Mouse (Mus musculus): ENCODE results near the gene Dcps. TPM values are rescaled to one million over a fixed set of nuclear protein-coding genes. Genes with fewer than 3 reads are reported as not detected.
A peak's percentile ranks its signal among the peaks of the same experiment; 100 is the strongest.

Gene Dcps
- polyA plus RNA-seq, 1 experiment from 2014 or later = 74.4 TPM

DNA sequence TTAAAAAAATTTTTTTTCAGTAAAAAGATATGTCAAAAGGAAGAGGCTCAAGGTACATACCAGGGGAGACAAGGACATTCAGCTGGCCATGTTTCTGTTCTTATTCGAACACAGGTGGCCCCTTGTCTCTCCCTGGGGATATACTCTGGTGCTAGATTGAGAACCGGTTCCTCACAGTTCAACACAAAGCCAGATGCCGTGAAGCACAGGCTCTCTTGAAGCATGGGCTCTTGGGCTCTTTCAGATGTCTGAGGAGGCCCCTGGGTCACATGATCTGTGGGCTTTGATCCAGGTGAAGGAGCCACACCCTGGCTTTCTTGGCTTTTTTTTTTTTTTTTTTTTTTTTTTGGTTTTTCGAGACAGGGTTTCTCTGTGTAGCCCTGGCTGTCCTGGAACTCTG lies 10.6 kb upstream of the Dcps start:
- no peak overlapping the region for H3K27ac ChIP-seq (ENCODE audit: low read depth, low read length)
- H3K27me3 ChIP-seq (replicated peaks; ENCODE audit: control insufficient read depth, insufficient read depth, low read length) = no peaks in the 10 kb centered on the region
- no peak for ATAC-seq
- H3K4me3 ChIP-seq (ENCODE audit: low read length) = no peak overlapping the region
- no peaks in the 10 kb centered on the region for H3K36me3 ChIP-seq (ENCODE audit: control insufficient read depth, insufficient read depth, low read length)
- 84% methylated on average over 3 of the region's 4 CpGs for WGBS
- H3K4me2 ChIP-seq (ENCODE audit: low read length) = no peak overlapping the region
- H3K9ac ChIP-seq (ENCODE audit: low read depth, low read length) = no peak overlapping the region
- H3K9me3 ChIP-seq (ENCODE audit: control insufficient read depth, low read length) = no peaks in the 10 kb centered on the region
- H3K4me1 ChIP-seq (ENCODE audit: control insufficient read depth, insufficient read depth, low read depth, low read length) = peaks cover 3% of the 10 kb centered on the region; the same call in 1 of the 2 replicates

DNA sequence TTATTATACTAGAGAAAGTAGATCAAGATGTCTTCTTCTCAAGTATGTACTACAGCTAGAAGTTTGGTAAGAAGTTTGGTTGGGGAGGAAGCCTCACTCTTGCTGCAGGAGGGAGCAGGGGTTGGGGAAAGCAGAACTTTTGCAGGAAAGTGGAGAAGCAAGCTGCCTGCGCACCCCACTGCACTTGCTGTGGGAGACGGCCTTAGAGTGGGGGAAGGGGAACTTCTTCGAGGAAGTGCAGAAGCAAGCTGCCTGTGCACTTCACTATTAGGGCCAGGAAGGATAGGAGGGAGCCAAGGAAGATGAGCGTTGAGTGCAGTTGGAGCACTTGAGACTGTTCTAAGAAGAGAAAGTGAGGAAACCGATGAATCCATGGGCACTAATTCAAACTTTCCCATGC lies 7.5 kb upstream of the Dcps start:
- H3K27ac ChIP-seq (ENCODE audit: low read depth, low read length) = no peak overlapping the region
- H3K4me1 ChIP-seq (ENCODE audit: control insufficient read depth, insufficient read depth, low read depth, low read length) = no peaks in the 10 kb centered on the region
- 75% methylated on average over 5 of the region's 5 CpGs for WGBS

DNA sequence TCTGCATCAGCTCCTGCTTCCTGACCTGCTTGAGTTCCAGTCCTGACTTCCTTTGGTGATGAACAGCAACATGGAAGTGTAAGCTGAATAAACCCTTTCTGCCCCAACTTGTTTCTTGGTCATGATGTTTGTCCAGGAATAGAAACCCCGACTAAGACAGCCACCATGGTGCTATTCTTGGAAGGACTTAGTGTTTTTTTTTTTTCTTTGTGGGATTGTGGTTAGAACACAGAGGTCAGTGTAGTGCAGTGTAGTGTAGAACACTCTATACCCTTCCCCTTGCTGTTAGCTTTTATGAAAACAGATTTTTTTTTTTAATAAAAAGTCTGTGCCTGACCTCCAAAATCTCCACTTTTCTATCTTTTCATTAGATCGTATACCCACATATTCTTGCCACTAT lies 7.0 kb upstream of the Dcps start:
- WGBS = 82% methylated on average over 2 of the region's 2 CpGs
- ATAC-seq = no peak
- no peak overlapping the region for H3K4me2 ChIP-seq (ENCODE audit: low read length)
- no peaks in the 10 kb centered on the region for H3K27me3 ChIP-seq (replicated peaks; ENCODE audit: control insufficient read depth, insufficient read depth, low read length)
- H3K9me3 ChIP-seq (ENCODE audit: control insufficient read depth, low read length) = no peaks in the 10 kb centered on the region
- no peaks in the 10 kb centered on the region for H3K36me3 ChIP-seq (ENCODE audit: control insufficient read depth, insufficient read depth, low read length)
- H3K27ac ChIP-seq (ENCODE audit: low read depth, low read length) = no peak overlapping the region
- H3K4me3 ChIP-seq (ENCODE audit: low read length) = no peak overlapping the region
- H3K9ac ChIP-seq (ENCODE audit: low read depth, low read length) = no peak overlapping the region
- no peaks in the 10 kb centered on the region for H3K4me1 ChIP-seq (ENCODE audit: control insufficient read depth, insufficient read depth, low read depth, low read length)

More for the DNA sequence above, 7.5 kb upstream of the Dcps start:
- no peak for ATAC-seq
- H3K9ac ChIP-seq (ENCODE audit: low read depth, low read length) = no peak overlapping the region
- no peak overlapping the region for H3K4me3 ChIP-seq (ENCODE audit: low read length)
- no peaks in the 10 kb centered on the region for H3K9me3 ChIP-seq (ENCODE audit: control insufficient read depth, low read length)
- H3K27me3 ChIP-seq (replicated peaks; ENCODE audit: control insufficient read depth, insufficient read depth, low read length) = no peaks in the 10 kb centered on the region
- no peaks in the 10 kb centered on the region for H3K36me3 ChIP-seq (ENCODE audit: control insufficient read depth, insufficient read depth, low read length)
- no peak overlapping the region for H3K4me2 ChIP-seq (ENCODE audit: low read length)

DNA sequence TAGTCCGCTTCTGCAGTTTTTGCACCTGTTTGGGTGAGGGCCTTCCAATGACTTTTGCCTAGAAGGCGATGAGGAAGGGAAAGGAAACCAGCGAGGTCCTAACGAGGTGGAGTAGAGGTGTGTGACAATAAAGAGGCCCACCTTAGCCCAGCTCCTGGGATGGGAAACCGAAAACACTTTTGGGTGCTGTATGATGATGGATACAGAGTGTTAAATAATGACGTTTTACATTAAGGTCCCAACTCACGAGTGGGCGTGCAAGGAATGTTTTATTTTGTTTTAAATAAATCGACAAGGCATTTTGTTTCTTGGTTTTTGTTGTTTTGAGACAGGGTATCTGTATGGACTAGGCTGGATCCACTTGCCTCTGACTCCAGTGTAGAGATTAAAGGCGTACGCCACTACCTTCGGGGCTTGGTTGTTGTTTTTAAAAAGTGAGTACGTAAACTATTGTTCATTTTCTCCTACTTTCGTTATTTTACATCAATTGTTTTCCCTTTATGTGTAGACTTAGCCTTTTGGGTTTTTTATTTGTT lies 331 bp upstream of the Dcps start:
- 48% methylated on average over 14 of the region's 14 CpGs for WGBS
- no peak for ATAC-seq

DNA sequence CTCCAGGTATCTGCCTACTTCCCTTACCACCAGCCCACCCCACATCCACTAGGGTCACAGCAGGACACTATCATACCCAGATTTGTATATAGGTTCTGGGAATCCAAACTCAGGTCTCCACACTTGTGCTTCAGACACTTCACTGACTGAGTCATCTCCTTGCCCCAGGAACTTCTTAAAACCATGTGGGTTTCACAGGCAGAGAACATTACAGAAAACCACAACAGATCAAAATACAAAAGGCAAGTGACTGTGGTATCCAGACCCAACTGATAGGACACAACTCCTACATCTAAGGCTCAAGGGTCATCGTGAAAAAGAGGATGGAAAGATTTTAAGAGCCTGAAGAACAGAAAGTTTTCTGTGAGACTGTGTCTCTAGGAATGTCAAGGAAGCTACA lies 2.5 kb downstream of the Dcps start:
- 97% methylated on average over 1 of the region's 1 CpGs for WGBS
- H3K4me1 ChIP-seq (ENCODE audit: control insufficient read depth, insufficient read depth, low read depth, low read length) = peaks cover 12% of the 10 kb centered on the region
- H3K4me2 ChIP-seq (ENCODE audit: low read length) = no peak overlapping the region
- no peaks in the 10 kb centered on the region for H3K9me3 ChIP-seq (ENCODE audit: control insufficient read depth, low read length)
- peaks cover 4% of the 10 kb centered on the region for H3K36me3 ChIP-seq (ENCODE audit: control insufficient read depth, insufficient read depth, low read length)
- no peak overlapping the region for H3K9ac ChIP-seq (ENCODE audit: low read depth, low read length)
- H3K27me3 ChIP-seq (replicated peaks; ENCODE audit: control insufficient read depth, insufficient read depth, low read length) = no peaks in the 10 kb centered on the region
- no peak overlapping the region for H3K27ac ChIP-seq (ENCODE audit: low read depth, low read length)
- no peak for ATAC-seq
- no peak overlapping the region for H3K4me3 ChIP-seq (ENCODE audit: low read length)

More for the DNA sequence above, 331 bp upstream of the Dcps start:
- H3K27me3 ChIP-seq (replicated peaks; ENCODE audit: control insufficient read depth, insufficient read depth, low read length) = no peaks in the 10 kb centered on the region
- no peak overlapping the region; the same call in 1 of the 2 replicates for H3K27ac ChIP-seq (ENCODE audit: low read depth, low read length)
- H3K4me2 ChIP-seq (ENCODE audit: low read length) = peak overlapping the region; percentile 86
- H3K9ac ChIP-seq (ENCODE audit: low read depth, low read length) = peak overlapping the region; percentile 69
- peak overlapping the region; percentile 56 for H3K4me3 ChIP-seq (ENCODE audit: low read length)
- no peaks in the 10 kb centered on the region for H3K36me3 ChIP-seq (ENCODE audit: control insufficient read depth, insufficient read depth, low read length)
- H3K9me3 ChIP-seq (ENCODE audit: control insufficient read depth, low read length) = no peaks in the 10 kb centered on the region
- H3K4me1 ChIP-seq (ENCODE audit: control insufficient read depth, insufficient read depth, low read depth, low read length) = peaks cover 12% of the 10 kb centered on the region

DNA sequence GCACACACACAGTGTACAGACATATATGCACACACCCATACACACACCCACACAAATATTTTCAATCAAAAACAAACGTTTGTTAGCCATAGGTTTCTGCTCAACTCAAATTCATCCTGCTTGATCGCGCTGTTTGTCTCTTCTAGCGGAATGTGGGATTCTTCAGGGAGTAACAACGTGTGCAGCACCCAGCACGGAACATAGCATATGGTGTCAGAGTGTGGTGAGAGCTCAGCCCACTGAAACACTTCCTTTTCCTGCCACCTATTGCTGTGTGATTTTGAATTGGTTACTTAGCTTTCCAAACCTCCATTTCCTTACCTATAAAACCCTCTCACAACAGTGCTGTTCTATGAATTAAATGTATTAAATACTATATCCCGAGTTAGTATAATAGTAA lies 5.8 kb downstream of the Dcps start:
- Histone ChIP-seq H3K9me3 (ENCODE audit: control insufficient read depth, low read length) (no peaks in the 10 kb centered on the region), H3K4me2 (ENCODE audit: low read length) (no peak overlapping the region), H3K36me3 (ENCODE audit: control insufficient read depth, insufficient read depth, low read length) (peaks cover 4% of the 10 kb centered on the region), H3K4me3 (ENCODE audit: low read length) (no peak overlapping the region), H3K27ac (ENCODE audit: low read depth, low read length) (no peak overlapping the region), H3K27me3 (replicated peaks; ENCODE audit: control insufficient read depth, insufficient read depth, low read length) (no peaks in the 10 kb centered on the region), H3K9ac (ENCODE audit: low read depth, low read length) (no peak overlapping the region), H3K4me1 (ENCODE audit: control insufficient read depth, insufficient read depth, low read depth, low read length) (peaks cover 11% of the 10 kb centered on the region)
- WGBS = 97% methylated on average over 7 of the region's 7 CpGs
- ATAC-seq = no peak

DNA sequence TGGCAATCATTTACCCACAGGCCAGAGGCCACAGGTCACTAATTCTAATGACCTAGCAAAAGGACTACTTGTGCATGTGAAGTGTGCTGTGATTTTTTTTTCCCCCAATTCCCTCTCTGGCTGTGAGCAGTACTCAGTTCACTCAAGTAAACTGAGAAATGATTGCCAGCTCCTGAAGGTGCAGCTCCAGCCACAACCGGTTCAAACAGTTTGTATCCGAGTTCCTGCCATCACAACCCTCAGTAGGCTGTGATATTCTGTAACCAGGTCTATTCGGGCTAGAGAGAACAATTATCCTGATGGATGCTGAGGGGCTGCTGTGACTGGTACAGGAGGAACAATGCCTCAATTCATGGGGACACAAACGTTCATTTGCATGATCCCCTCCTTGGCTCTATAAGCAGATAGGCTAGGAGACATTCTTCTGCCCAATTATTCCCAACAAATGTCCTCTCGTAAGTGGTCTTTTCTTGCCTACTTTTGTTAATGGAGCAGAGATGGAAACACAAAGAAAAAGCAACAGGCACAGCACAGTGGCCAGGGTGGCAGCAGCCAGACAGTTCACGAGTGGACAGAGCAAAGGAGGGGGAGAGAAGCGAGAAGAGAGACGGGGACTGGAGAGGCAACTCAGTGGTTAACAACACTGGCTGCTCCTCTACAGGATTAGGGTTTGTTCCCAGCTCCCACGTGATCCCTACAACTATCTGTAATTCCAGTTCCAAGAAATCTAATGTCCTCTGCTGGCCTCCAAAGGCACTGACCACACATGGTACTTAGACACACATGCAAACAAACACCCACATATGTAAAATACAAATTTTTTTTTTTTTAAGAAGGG lies 8.8 kb downstream of the Dcps start:
- no peaks in the 10 kb centered on the region for H3K27me3 ChIP-seq (replicated peaks; ENCODE audit: control insufficient read depth, insufficient read depth, low read length)
- H3K36me3 ChIP-seq (ENCODE audit: control insufficient read depth, insufficient read depth, low read length) = peaks cover 4% of the 10 kb centered on the region
- no peaks in the 10 kb centered on the region for H3K9me3 ChIP-seq (ENCODE audit: control insufficient read depth, low read length)
- ATAC-seq = peak; percentile 34; the same call in 1 of the 2 replicates
- H3K4me1 ChIP-seq (ENCODE audit: control insufficient read depth, insufficient read depth, low read depth, low read length) = peaks cover 3% of the 10 kb centered on the region; the same call in 1 of the 2 replicates
- H3K27ac ChIP-seq (ENCODE audit: low read depth, low read length) = no peak overlapping the region; the same call in 1 of the 2 replicates
- H3K4me2 ChIP-seq (ENCODE audit: low read length) = no peak overlapping the region
- H3K4me3 ChIP-seq (ENCODE audit: low read length) = no peak overlapping the region
- no peak overlapping the region for H3K9ac ChIP-seq (ENCODE audit: low read depth, low read length)
- WGBS = 19% methylated on average over 9 of the region's 9 CpGs

DNA sequence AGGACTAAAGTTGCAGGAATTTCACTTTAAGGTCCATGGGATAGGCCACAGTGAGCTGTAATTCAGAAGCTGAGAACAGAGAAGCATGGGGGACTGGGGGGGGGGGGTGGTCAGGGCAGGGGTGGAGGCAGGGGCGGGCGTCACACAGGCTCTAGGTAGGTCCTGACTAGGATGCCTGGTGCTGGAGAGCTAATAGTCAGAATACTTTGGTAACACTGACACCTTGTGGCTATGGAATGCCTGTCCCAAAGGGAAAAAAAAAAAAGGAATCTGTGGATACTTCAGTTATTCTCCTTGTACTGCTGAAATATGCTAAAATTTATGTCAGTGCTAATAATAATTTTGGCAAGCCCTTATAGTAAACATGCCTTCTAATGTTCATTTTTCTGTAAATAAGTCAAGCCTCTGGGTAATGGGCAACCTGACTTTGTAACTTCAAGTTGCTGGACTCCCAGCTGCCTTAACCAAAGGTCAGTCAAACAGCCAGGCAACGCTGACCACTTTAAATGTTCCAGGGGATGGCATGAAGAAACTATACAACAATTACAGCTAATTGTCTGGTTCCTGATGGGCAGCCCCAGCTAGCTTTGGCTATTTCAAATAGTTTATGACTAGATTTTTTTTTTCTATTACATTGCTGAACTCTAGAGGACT lies 9.6 kb downstream of the Dcps start:
- Histone ChIP-seq H3K9me3 (ENCODE audit: control insufficient read depth, low read length) (no peaks in the 10 kb centered on the region), H3K36me3 (ENCODE audit: control insufficient read depth, insufficient read depth, low read length) (peaks cover 4% of the 10 kb centered on the region), H3K4me3 (ENCODE audit: low read length) (no peak overlapping the region), H3K27me3 (replicated peaks; ENCODE audit: control insufficient read depth, insufficient read depth, low read length) (no peaks in the 10 kb centered on the region), H3K9ac (ENCODE audit: low read depth, low read length) (no peak overlapping the region), H3K4me1 (ENCODE audit: control insufficient read depth, insufficient read depth, low read depth, low read length) (peaks cover 3% of the 10 kb centered on the region; the same call in 1 of the 2 replicates), H3K4me2 (ENCODE audit: low read length) (no peak overlapping the region), H3K27ac (ENCODE audit: low read depth, low read length) (no peak overlapping the region)
- 25% methylated on average over 3 of the region's 3 CpGs for WGBS
- peak; percentile 48; the same call in 1 of the 2 replicates for ATAC-seq

Measured in hindbrain, embryonic 16.5 days (tissue).